Mouse (Mus musculus): ENCODE measurements around the gene Nploc4. TPM values are rescaled to one million over a fixed set of nuclear protein-coding genes. Genes with fewer than 3 reads are reported as not detected.
A peak's percentile ranks its signal among the peaks of the same experiment; 100 is the strongest.

Nploc4 gene
- polyA plus RNA-seq, 1 experiment: 8.8 TPM

DNA sequence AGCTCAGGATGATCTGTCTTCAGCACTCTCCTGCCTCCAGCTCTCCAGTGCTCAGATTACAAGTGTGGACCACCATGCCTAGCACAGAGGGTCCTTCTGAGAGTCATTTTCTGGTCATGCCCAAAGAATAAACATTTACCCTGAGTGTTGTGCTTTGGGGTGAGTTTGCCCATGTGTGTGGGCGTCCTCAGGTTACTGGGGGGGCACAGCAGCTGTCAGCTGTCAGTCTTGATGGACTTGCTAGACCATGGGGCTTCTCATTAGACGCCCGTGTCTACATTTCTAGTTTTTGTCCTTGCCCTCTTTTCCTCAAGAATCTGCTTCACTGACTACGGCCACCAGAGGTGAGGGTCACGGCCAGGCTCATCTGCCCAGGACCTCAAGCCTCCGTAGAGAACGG, 9.7 kb upstream of the Nploc4 start:
- H3K4me1 ChIP-seq (ENCODE audit: control insufficient read depth): peaks cover 9% of the 10 kb centered on the region
- TF ChIP-seq TAL1 (IDR thresholded peaks at IDR 0.05; ENCODE audit: low read length): no peak
- no peak for TF ChIP-seq GATA1 (IDR thresholded peaks at IDR 0.05; ENCODE audit: low read length)
- H3K36me3 ChIP-seq (ENCODE audit: control insufficient read depth): no peaks in the 10 kb centered on the region
- H3K9me3 ChIP-seq (ENCODE audit: control insufficient read depth, low read length): no peaks in the 10 kb centered on the region
- no peak overlapping the region for H3K4me3 ChIP-seq (replicated peaks)
- H3K27me3 ChIP-seq (ENCODE audit: control insufficient read depth): no peaks in the 10 kb centered on the region; the same call in 1 of the 2 replicates

DNA sequence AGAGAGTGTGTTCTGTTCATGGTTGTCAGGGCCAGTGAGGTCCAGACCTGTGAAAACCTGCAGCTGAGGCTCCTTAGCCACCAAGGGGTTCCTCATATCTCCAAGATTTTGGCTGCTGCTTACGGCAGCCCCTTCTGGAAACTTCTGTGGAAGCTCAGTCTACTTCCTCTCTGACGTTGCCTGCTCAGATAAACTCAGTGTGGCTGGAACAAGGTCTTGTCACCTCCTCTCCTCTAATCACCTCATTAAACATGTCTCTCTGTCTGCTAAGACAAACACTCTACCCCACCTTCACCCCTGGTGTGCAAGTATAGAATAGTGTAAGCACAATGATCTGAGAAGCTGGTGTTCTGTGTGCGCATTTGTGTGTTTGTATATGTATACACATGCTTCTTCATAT, 8.0 kb upstream of the Nploc4 start:
- H3K9me3 ChIP-seq (ENCODE audit: control insufficient read depth, low read length): no peaks in the 10 kb centered on the region
- no peak overlapping the region for H3K4me3 ChIP-seq (replicated peaks)
- no peaks in the 10 kb centered on the region; the same call in 1 of the 2 replicates for H3K27me3 ChIP-seq (ENCODE audit: control insufficient read depth)
- peaks cover 6% of the 10 kb centered on the region; the same call in 1 of the 2 replicates for H3K4me1 ChIP-seq (ENCODE audit: control insufficient read depth)
- H3K36me3 ChIP-seq (ENCODE audit: control insufficient read depth): no peaks in the 10 kb centered on the region
- TF ChIP-seq TAL1 (IDR thresholded peaks at IDR 0.05; ENCODE audit: low read length) (no peak), GATA1 (IDR thresholded peaks at IDR 0.05; ENCODE audit: low read length) (no peak)

DNA sequence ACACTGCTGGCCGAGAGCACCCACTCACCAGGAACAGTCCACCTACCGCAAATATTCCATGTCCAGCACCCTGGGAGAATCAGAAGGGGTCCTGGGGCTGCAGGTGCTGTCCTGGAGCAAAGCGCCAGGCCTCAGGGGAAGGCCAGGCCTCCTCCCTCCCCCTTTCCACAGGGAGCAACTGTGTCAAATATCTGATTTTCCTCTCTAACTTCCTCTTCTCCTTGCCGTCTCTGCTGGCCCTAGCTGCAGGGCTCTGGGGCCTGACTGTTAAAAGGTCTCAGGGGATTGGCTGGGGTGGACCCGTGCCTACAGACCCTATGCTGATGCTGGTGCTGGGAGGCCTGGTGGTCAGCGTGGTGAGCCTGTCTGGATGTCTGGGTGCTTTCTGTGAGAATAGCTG, 6.6 kb upstream of the Nploc4 start:
- no peaks in the 10 kb centered on the region for H3K36me3 ChIP-seq (ENCODE audit: control insufficient read depth)
- H3K4me3 ChIP-seq (replicated peaks): no peak overlapping the region
- H3K4me1 ChIP-seq (ENCODE audit: control insufficient read depth): peaks cover 6% of the 10 kb centered on the region; the same call in 1 of the 2 replicates
- H3K9me3 ChIP-seq (ENCODE audit: control insufficient read depth, low read length): no peaks in the 10 kb centered on the region
- TF ChIP-seq TAL1 (IDR thresholded peaks at IDR 0.05; ENCODE audit: low read length) (no peak), GATA1 (IDR thresholded peaks at IDR 0.05; ENCODE audit: low read length) (no peak)
- no peaks in the 10 kb centered on the region; the same call in 1 of the 2 replicates for H3K27me3 ChIP-seq (ENCODE audit: control insufficient read depth)

DNA sequence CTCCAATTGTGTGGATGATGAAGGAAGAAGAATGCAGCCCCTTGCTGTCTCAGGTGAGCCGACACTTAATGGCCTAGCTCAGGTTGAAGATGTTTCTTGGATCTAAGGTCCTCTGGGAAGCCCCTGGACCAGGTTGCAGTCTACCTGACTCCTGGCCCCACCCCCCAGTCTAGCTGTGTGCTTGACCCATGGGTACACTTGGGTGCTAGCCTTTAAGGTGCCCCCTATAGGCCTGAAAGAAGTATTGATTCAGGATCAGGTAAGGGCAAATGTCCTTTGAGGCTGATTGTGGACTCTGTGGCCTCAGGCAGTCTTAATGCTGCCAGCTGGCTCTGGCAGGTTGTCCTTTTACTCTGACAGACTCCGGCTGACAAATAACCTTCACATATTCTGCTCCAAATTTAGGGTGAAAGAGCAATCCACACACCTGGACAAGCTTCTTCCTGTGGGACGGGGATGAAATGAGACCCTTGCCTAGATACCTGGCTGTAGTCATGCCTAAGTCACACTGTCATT, 5.3 kb upstream of the Nploc4 start:
- H3K36me3 ChIP-seq (ENCODE audit: control insufficient read depth): no peaks in the 10 kb centered on the region
- TF ChIP-seq TAL1 (IDR thresholded peaks at IDR 0.05; ENCODE audit: low read length) (no peak), GATA1 (IDR thresholded peaks at IDR 0.05; ENCODE audit: low read length) (no peak)
- H3K9me3 ChIP-seq (ENCODE audit: control insufficient read depth, low read length): no peaks in the 10 kb centered on the region
- H3K4me1 ChIP-seq (ENCODE audit: control insufficient read depth): peaks cover 3% of the 10 kb centered on the region; the same call in 1 of the 2 replicates
- no peak overlapping the region for H3K4me3 ChIP-seq (replicated peaks)
- H3K27me3 ChIP-seq (ENCODE audit: control insufficient read depth): no peaks in the 10 kb centered on the region; the same call in 1 of the 2 replicates

DNA sequence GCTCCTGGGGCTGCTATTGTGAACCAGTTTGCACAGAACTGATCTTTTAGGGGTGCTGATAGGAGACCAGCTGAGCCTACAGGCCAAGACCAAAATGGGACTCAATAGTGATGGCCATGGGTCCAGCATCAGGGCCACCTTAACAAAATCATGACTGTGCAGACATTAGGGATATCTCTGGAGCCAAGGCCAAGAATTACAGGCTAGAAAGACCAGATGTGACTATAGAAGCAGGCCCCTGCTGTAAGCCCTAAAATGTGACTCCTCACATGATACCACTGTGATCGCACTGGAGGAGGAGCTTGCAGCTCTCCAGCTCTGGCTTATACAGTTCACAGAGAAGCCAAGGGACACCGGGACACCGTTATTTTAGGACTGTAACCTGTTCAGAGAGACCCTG, 4.8 kb upstream of the Nploc4 start, which contains the start of gene Tspan10:
Tspan10 (plus strand) TSS at position 301 of the 400 bp plus-strand sequence.
- H3K36me3 ChIP-seq (ENCODE audit: control insufficient read depth): no peaks in the 10 kb centered on the region
- no peak within 1 kb of the TSS for H3K4me3 ChIP-seq (replicated peaks)
- peaks cover 3% of the 10 kb centered on the region; the same call in 1 of the 2 replicates for H3K4me1 ChIP-seq (ENCODE audit: control insufficient read depth)
- no peaks in the 10 kb centered on the region; the same call in 1 of the 2 replicates for H3K27me3 ChIP-seq (ENCODE audit: control insufficient read depth)
- no peak for TF ChIP-seq GATA1 (IDR thresholded peaks at IDR 0.05; ENCODE audit: low read length)
- no peak for TF ChIP-seq TAL1 (IDR thresholded peaks at IDR 0.05; ENCODE audit: low read length)
- H3K9me3 ChIP-seq (ENCODE audit: control insufficient read depth, low read length): no peaks in the 10 kb centered on the region

DNA sequence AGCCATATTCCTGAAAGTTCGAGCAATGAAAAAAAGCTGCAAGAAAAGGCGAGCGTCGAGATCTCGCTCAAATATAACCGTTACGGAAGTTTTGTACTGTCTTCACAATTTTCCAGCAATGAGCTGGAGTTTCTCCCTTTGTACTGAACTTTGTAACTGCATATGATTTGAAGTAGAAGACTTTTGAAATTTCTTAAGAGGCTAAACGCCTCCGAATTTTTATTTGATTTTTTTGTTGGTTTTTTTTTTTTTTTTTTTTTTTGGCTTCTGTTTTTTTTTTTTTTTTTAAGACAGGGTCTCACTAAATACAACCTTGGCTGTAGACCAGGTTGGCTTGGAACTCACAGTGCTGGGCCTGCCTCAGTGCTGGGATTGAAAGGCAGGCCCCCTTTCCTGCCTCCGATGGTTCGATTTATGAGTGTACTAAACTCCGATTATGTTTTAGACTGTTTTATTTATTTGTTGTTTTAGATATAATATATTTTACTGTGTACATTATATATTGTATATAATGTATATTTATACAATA, 413 bp upstream of the Nploc4 start:
- H3K9me3 ChIP-seq (ENCODE audit: control insufficient read depth, low read length): no peaks in the 10 kb centered on the region
- peak overlapping the region; percentile 74 for H3K4me3 ChIP-seq (replicated peaks)
- H3K4me1 ChIP-seq (ENCODE audit: control insufficient read depth): peaks cover 22% of the 10 kb centered on the region
- H3K36me3 ChIP-seq (ENCODE audit: control insufficient read depth): peaks cover 34% of the 10 kb centered on the region
- H3K27me3 ChIP-seq (ENCODE audit: control insufficient read depth): no peaks in the 10 kb centered on the region
- TF ChIP-seq TAL1 (IDR thresholded peaks at IDR 0.05; ENCODE audit: low read length): no peak
- TF ChIP-seq GATA1 (IDR thresholded peaks at IDR 0.05; ENCODE audit: low read length): no peak

DNA sequence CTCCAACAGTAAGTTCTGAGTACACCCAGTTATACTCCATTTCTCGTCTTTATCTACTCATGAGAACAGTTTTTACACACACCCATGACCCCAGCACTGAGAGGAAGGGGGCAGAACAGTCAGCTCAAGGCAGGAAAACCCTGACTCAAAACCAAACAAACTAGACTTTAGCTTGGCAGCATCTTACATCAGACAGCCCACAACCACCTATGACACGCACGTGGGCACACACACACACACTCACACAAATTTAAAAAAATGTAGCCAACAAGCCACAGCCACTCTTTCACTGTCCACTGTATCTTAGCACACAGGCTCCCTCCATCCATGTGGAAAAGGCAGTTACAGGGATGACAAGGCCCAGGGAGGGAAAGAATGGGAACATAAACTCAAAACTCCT, 10.8 kb downstream of the Nploc4 start:
- H3K4me1 ChIP-seq (ENCODE audit: control insufficient read depth): peaks cover 6% of the 10 kb centered on the region
- TF ChIP-seq GATA1 (IDR thresholded peaks at IDR 0.05; ENCODE audit: low read length) (no peak), TAL1 (IDR thresholded peaks at IDR 0.05; ENCODE audit: low read length) (no peak)
- no peaks in the 10 kb centered on the region for H3K9me3 ChIP-seq (ENCODE audit: control insufficient read depth, low read length)
- H3K36me3 ChIP-seq (ENCODE audit: control insufficient read depth): peaks cover 95% of the 10 kb centered on the region
- no peak overlapping the region for H3K4me3 ChIP-seq (replicated peaks)
- H3K27me3 ChIP-seq (ENCODE audit: control insufficient read depth): no peaks in the 10 kb centered on the region

DNA sequence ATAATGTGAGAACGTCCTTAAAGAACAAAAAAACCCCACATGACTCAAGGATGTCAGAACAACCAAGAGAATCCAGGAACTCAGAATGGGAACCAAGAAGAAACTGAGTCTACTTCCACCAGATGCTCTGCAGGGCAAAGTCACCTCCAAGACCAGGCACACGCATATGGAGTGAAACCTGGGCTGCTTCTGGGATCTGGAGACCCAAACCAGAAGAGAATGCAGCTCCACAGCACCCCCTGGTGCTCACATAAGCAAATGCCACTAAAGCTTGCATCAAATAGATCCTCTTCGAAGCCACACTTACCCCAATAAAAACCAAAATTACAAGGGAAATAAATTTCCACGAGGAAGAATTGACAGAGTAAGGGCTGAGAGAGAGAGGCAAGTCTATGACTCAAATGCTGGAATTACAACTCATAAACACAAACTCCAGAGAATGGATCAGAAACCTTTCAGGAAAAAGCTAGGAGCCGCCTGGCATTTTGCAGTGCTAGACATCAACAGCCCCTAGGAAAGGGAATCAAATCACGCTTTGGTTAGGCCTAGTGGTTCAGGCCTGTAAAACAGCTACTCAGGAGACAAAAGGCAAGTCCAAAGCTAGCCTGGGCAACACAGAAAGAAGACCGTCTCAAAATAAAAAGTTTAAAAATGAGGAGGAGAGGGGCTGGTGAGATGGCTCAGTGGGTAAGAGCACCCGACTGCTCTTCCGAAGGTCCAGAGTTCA, 13.8 kb downstream of the Nploc4 start:
- Histone ChIP-seq H3K4me1 (ENCODE audit: control insufficient read depth) (peaks cover 6% of the 10 kb centered on the region), H3K36me3 (ENCODE audit: control insufficient read depth) (peaks cover 96% of the 10 kb centered on the region), H3K9me3 (ENCODE audit: control insufficient read depth, low read length) (no peaks in the 10 kb centered on the region), H3K27me3 (ENCODE audit: control insufficient read depth) (no peaks in the 10 kb centered on the region), H3K4me3 (replicated peaks) (no peak overlapping the region)
- no peak for TF ChIP-seq GATA1 (IDR thresholded peaks at IDR 0.05; ENCODE audit: low read length)
- no peak for TF ChIP-seq TAL1 (IDR thresholded peaks at IDR 0.05; ENCODE audit: low read length)
